Mouse (Mus musculus) embryonic fibroblast, embryonic 13.5 days (primary cell): ENCODE data around the gene Elk4.

Experiments
- CTCF ChIP-seq: IDR thresholded peaks from 2 replicates; pipeline ENCODE4 v1.5.1; 2011; ENCODE audit warnings: mild to moderate bottlenecking, control low read depth, low read length, moderate library complexity, borderline replicate concordance; ENCODE audit not compliant: insufficient read depth
- POLR2A ChIP-seq: IDR thresholded peaks from 2 replicates; pipeline ENCODE4 v1.6.1; 2011; ENCODE audit warnings: low read depth, mild to moderate bottlenecking, control low read depth, low read length, moderate library complexity

DNA sequence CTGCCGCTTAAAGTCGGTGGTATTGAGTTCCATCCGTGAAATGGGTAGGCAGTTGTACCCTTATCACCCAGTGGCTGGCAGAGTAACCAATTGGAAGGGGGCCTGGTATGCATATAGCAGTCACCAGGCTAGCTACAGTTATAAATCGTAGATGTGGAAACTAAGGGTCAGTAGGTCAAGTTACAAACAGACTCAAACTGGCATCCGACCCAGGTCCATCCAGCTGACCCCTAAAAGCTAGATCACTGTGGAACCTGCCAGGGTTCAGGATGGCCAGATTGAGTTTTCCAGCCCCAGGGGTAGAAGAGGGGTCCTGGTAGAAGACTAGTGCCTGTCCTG lies 37.1 kb upstream of the Elk4 start:
- TF ChIP-seq POLR2A (no peak), CTCF (no peak)
